Mouse (Mus musculus) kidney, embryonic 15.5 days (tissue): ENCODE data around the gene Nfkb1. TPM values are rescaled to one million over a fixed set of nuclear protein-coding genes. Genes with fewer than 3 reads are reported as not detected.
A peak's percentile ranks its signal among the peaks of the same experiment; 100 is the strongest.

ENCODE experiments used
- ATAC-seq: fragments of 200-750 bp; cut with Nextera tagmentation; replicated peaks from 2 replicates; pipeline ENCODE4 v1.8.0; 2017; ENCODE audit warnings: moderate TSS enrichment; ENCODE audit not compliant: low FRiP score
- H3K27ac ChIP-seq: fragments of 300-500 bp; sonication (generic); 2 replicates; pipeline ENCODE4 v1.5.1; 2015; ENCODE audit warnings: mild to moderate bottlenecking, inconsistent platforms
- H3K27me3 ChIP-seq: fragments of 300-500 bp; sonication (generic); 2 replicates; pipeline ENCODE4 v1.6.1; 2015; ENCODE audit warnings: inconsistent platforms
- H3K36me3 ChIP-seq: fragments of 300-500 bp; sonication (generic); 2 replicates; pipeline ENCODE4 v1.6.1; 2015; ENCODE audit warnings: inconsistent platforms
- H3K4me1 ChIP-seq: fragments of 300-500 bp; sonication (generic); 2 replicates; pipeline ENCODE4 v1.6.1; 2015; ENCODE audit warnings: inconsistent platforms
- H3K4me2 ChIP-seq: fragments of 300-500 bp; sonication (generic); 2 replicates; pipeline ENCODE4 v1.6.1; 2015; ENCODE audit warnings: moderate library complexity, mild to moderate bottlenecking, inconsistent platforms
- H3K4me3 ChIP-seq: fragments of 300-500 bp; sonication (generic); replicated peaks from 2 replicates; pipeline ENCODE4 v1.5.1; 2015; ENCODE audit warnings: mild to moderate bottlenecking, inconsistent platforms
- H3K9ac ChIP-seq: fragments of 300-500 bp; sonication (generic); 2 replicates; pipeline ENCODE4 v1.6.1; 2015; ENCODE audit warnings: mild to moderate bottlenecking, inconsistent platforms
- H3K9me3 ChIP-seq: fragments of 300-500 bp; sonication (generic); replicated peaks from 2 replicates; pipeline ENCODE4 v1.6.1; 2016; ENCODE audit warnings: inconsistent platforms
- WGBS: fragments of 180-500 bp; shearing (Covaris S2); methylation state at CpG from one replicate; pipeline ENCODE4 v1.1.7; 2015; ENCODE audit warnings: mixed read lengths; 5-methylcytosine and 5-hydroxymethylcytosine counted together
- polyA plus RNA-seq: library from polyadenylated mRNA; unstranded; fragments of >200 nt; fragmentation: Nextera tagmentation; extraction: Ambion mirVana; gene quantifications from 2 replicates; pipeline ENCODE4 v1.2.1, GENCODE M21; 2015

Gene Nfkb1
- polyA plus RNA-seq, 1 experiment from 2014 or later = 18.5 TPM

- no peaks in the 10 kb centered on the region for H3K9me3 ChIP-seq
- no peak overlapping the region for H3K9ac ChIP-seq
- H3K4me1 ChIP-seq = no peaks in the 10 kb centered on the region
- H3K27ac ChIP-seq = no peak overlapping the region
- peak; percentile 74 for ATAC-seq
- H3K36me3 ChIP-seq = peaks cover 85% of the 10 kb centered on the region
- 80% methylated on average over 4 of the region's 4 CpGs for WGBS
- no peaks in the 10 kb centered on the region for H3K27me3 ChIP-seq
- H3K4me3 ChIP-seq = no peak overlapping the region
- no peak overlapping the region for H3K4me2 ChIP-seq
Measured at GRCm38 (mm10) chr3:135592011-135592410, 99.3 kb downstream of the Nfkb1 start.

GRCm38 (mm10) chr3:135591376-135591775 is 100.0 kb downstream of the Nfkb1 start:
- no peak overlapping the region for H3K4me3 ChIP-seq
- H3K4me1 ChIP-seq = no peaks in the 10 kb centered on the region
- 64% methylated on average over 5 of the region's 5 CpGs for WGBS
- H3K27ac ChIP-seq = no peak overlapping the region
- H3K36me3 ChIP-seq = peaks cover 91% of the 10 kb centered on the region
- H3K9ac ChIP-seq = no peak overlapping the region
- H3K27me3 ChIP-seq = no peaks in the 10 kb centered on the region
- no peak overlapping the region for H3K4me2 ChIP-seq
- no peak for ATAC-seq
- H3K9me3 ChIP-seq = no peaks in the 10 kb centered on the region

GRCm38 (mm10) chr3:135590471-135590870 is 100.9 kb downstream of the Nfkb1 start:
- Histone ChIP-seq H3K27ac (no peak overlapping the region), H3K27me3 (no peaks in the 10 kb centered on the region), H3K36me3 (peaks cover 89% of the 10 kb centered on the region), H3K4me2 (no peak overlapping the region), H3K4me3 (no peak overlapping the region), H3K9ac (no peak overlapping the region), H3K9me3 (no peaks in the 10 kb centered on the region), H3K4me1 (no peaks in the 10 kb centered on the region)
- no peak for ATAC-seq
- 62% methylated on average over 4 of the region's 4 CpGs for WGBS

DNA sequence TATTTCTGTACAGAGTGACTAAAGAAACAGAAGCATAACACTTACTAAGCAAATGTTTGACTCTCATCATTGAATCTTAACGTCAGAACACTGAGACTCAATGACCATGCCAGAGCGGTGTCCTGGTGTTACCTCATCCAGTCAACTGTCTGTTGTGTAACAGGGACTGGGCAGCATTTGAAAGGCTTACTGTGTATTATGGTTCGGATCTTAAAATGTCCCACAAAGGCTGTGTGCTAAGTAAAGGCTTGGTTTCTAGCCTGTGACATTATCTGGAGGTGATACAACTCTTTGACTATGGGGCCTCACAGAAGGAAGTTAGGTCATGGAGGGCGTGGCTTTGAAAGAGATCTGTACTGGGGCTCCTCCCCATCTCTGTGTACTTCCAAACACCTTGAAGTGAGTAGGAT is 104.9 kb downstream of the Nfkb1 start:
- Histone ChIP-seq H3K4me2 (no peak overlapping the region), H3K9ac (no peak overlapping the region), H3K9me3 (no peaks in the 10 kb centered on the region), H3K36me3 (peaks cover 75% of the 10 kb centered on the region), H3K27ac (no peak overlapping the region), H3K4me3 (no peak overlapping the region), H3K27me3 (no peaks in the 10 kb centered on the region), H3K4me1 (peaks cover 6% of the 10 kb centered on the region)
- no peak for ATAC-seq
- 87% methylated on average over 4 of the region's 4 CpGs for WGBS

GRCm38 (mm10) chr3:135586060-135586459 is 105.3 kb downstream of the Nfkb1 start:
- H3K4me3 ChIP-seq = no peak overlapping the region
- WGBS = 78% methylated on average over 2 of the region's 2 CpGs
- no peaks in the 10 kb centered on the region for H3K9me3 ChIP-seq
- ATAC-seq = no peak
- no peak overlapping the region for H3K9ac ChIP-seq
- H3K27me3 ChIP-seq = no peaks in the 10 kb centered on the region
- peaks cover 8% of the 10 kb centered on the region for H3K4me1 ChIP-seq
- H3K36me3 ChIP-seq = peaks cover 71% of the 10 kb centered on the region
- no peak overlapping the region for H3K4me2 ChIP-seq
- H3K27ac ChIP-seq = no peak overlapping the region

- peak; percentile 90 for ATAC-seq
- H3K4me1 ChIP-seq = peaks cover 10% of the 10 kb centered on the region
- no peaks in the 10 kb centered on the region for H3K27me3 ChIP-seq
- WGBS = 34% methylated on average over 6 of the region's 6 CpGs
- H3K4me2 ChIP-seq = no peak overlapping the region
- peaks cover 65% of the 10 kb centered on the region for H3K36me3 ChIP-seq
- no peaks in the 10 kb centered on the region for H3K9me3 ChIP-seq
- H3K4me3 ChIP-seq = no peak overlapping the region
- H3K9ac ChIP-seq = no peak overlapping the region
- no peak overlapping the region for H3K27ac ChIP-seq
Measured at GRCm38 (mm10) chr3:135585482-135585881, 105.9 kb downstream of the Nfkb1 start.

DNA sequence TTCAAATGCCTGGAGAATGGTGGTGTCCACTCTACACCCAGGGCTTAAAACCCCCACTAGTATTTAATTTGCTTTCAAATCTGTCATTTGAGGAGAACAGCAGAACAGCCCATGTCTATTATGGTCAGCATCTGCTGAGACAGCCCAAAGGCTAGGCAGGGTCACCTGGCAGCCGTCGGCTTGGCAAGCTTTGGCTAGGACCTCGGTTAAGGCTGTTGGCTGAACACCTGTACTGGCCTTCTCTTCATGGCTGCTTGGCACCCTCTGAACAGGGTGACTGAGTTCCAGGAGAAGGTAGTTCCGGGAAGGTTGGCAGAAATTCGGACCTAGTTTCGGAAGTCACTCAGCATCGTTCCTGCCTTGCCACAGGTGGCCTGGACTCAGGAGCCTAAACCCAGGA is 109.1 kb downstream of the Nfkb1 start:
- Histone ChIP-seq H3K36me3 (peaks cover 34% of the 10 kb centered on the region), H3K9ac (no peak overlapping the region), H3K27me3 (no peaks in the 10 kb centered on the region), H3K27ac (no peak overlapping the region), H3K4me1 (peaks cover 27% of the 10 kb centered on the region), H3K9me3 (no peaks in the 10 kb centered on the region), H3K4me2 (no peak overlapping the region), H3K4me3 (no peak overlapping the region)
- 94% methylated on average over 7 of the region's 7 CpGs for WGBS
- no peak for ATAC-seq

DNA sequence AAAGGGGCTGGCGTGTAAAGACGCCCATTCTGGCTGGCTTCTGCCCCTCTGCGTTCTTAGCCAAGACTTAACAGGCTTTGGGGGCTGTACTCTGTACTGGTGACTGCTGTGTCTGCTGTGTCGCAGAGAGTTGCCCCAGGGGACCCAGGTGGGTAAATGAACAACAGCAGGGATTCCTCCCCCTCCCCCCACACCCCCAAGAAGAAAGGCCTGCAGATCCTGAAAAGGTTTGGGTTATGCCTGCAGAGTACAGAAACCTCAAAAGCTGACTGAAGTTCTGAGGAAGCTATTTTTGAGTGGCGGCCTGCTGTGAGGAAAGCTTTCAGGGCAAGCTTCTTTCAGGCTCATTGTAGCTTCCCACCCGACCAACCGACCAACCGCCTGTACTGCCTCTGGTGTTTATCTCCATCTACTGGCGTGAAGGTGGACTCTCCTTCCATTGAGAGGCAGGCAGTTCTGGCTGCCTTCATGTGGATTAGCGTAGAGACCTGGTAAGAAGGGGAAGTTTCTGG is 109.7 kb downstream of the Nfkb1 start:
- peak; percentile 59; the same call in 1 of the 2 replicates for ATAC-seq
- no peak overlapping the region for H3K27ac ChIP-seq
- WGBS = 35% methylated on average over 10 of the region's 10 CpGs

GRCm38 (mm10) chr3:135580439-135581275 is 110.7 kb downstream of the Nfkb1 start:
- 56% methylated on average over 21 of the region's 21 CpGs for WGBS
- peaks cover 22% of the 10 kb centered on the region for H3K36me3 ChIP-seq
- peak; percentile 36; the same call in 1 of the 2 replicates for ATAC-seq

More for the DNA sequence above, 109.7 kb downstream of the Nfkb1 start:
- Histone ChIP-seq H3K4me2 (no peak overlapping the region), H3K27me3 (no peaks in the 10 kb centered on the region), H3K4me3 (no peak overlapping the region), H3K9ac (no peak overlapping the region), H3K36me3 (peaks cover 28% of the 10 kb centered on the region), H3K4me1 (peaks cover 27% of the 10 kb centered on the region), H3K9me3 (no peaks in the 10 kb centered on the region)

GRCm38 (mm10) chr3:135579179-135579578 is 112.2 kb downstream of the Nfkb1 start:
- Histone ChIP-seq H3K36me3 (peaks cover 11% of the 10 kb centered on the region), H3K9me3 (no peaks in the 10 kb centered on the region), H3K4me3 (no peak overlapping the region), H3K4me2 (no peak overlapping the region), H3K27me3 (no peaks in the 10 kb centered on the region), H3K27ac (no peak overlapping the region), H3K9ac (no peak overlapping the region), H3K4me1 (peaks cover 30% of the 10 kb centered on the region)
- ATAC-seq = no peak
- WGBS = 44% methylated on average over 4 of the region's 4 CpGs

More at GRCm38 (mm10) chr3:135580439-135581275, 110.7 kb downstream of the Nfkb1 start:
- no peak overlapping the region for H3K9ac ChIP-seq
- no peak overlapping the region for H3K27ac ChIP-seq
- H3K4me3 ChIP-seq = no peak overlapping the region
- H3K9me3 ChIP-seq = no peaks in the 10 kb centered on the region
- no peaks in the 10 kb centered on the region for H3K27me3 ChIP-seq
- H3K4me1 ChIP-seq = peaks cover 27% of the 10 kb centered on the region
- H3K4me2 ChIP-seq = no peak overlapping the region

DNA sequence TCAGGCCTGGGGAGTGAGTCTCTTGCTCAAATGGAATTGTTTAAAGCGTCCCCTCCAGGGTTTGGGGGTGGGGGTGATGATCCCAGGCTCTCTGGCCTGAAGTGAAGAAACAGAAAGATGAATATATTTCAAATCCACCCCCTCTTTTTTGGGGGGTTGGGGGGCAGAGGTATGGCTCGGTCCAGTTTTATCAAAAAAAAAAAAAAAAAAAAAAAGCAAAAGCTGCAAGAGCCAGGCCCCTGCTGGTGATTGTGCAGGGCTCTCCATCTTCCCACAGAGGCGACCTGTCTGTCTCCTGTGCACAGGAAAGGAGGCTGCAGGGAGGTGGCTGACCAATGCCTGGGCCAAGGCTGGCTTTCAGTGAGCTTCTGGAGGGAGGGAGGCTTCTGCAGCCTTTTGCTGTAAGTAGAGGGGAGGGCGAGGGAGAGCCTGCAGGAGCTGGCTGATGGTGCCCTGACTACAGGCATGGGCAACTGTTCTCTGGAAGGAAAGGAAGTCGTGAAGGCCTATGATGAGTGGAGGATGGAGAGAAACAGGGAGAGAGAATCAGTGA is 112.7 kb downstream of the Nfkb1 start:
- no peak overlapping the region for H3K4me3 ChIP-seq
- H3K9ac ChIP-seq = no peak overlapping the region
- H3K36me3 ChIP-seq = peaks cover 5% of the 10 kb centered on the region
- ATAC-seq = no peak
- H3K4me1 ChIP-seq = peaks cover 32% of the 10 kb centered on the region
- H3K4me2 ChIP-seq = no peak overlapping the region
- WGBS = 64% methylated on average over 5 of the region's 5 CpGs
- no peak overlapping the region for H3K27ac ChIP-seq
- no peaks in the 10 kb centered on the region for H3K9me3 ChIP-seq
- H3K27me3 ChIP-seq = no peaks in the 10 kb centered on the region

DNA sequence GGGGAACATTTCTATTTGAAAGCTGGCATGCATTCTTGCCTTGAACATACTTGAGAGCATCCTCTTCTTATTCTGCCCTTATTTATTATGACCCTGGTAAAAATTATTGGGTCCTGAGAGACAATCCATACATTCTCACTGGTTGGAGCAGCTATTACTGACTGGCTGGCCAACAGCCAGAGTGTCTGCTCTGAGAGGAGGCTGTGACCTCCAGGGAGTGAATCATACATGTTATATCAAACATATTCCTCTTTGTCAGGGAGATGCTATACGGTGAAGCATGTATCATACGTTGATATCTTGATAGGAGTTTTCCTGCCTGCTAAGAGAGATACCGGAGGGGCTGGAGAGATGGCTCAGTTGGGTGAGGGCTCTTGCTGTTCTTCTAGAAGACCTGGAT is 116.2 kb downstream of the Nfkb1 start:
- H3K4me3 ChIP-seq = no peak overlapping the region
- 75% methylated on average over 3 of the region's 3 CpGs for WGBS
- H3K9me3 ChIP-seq = no peaks in the 10 kb centered on the region
- H3K36me3 ChIP-seq = peaks cover 4% of the 10 kb centered on the region; the same call in 1 of the 2 replicates
- ATAC-seq = no peak
- H3K27me3 ChIP-seq = no peaks in the 10 kb centered on the region
- no peak overlapping the region for H3K9ac ChIP-seq
- peaks cover 28% of the 10 kb centered on the region for H3K4me1 ChIP-seq
- H3K27ac ChIP-seq = no peak overlapping the region
- H3K4me2 ChIP-seq = no peak overlapping the region
